Mouse (Mus musculus) megakaryocyte-erythroid progenitor cell, adult 5-6 weeks (primary cell): ENCODE measurements around the gene Arhgap6. TPM values are rescaled to one million over a fixed set of nuclear protein-coding genes. Genes with fewer than 3 reads are reported as not detected.

Experiments used
- ATAC-seq: replicated peaks from 2 replicates; pipeline ENCODE4 v1.8.0; 2016; ENCODE audit warnings: mild to moderate bottlenecking, inconsistent platforms; ENCODE audit not compliant: severe bottlenecking, poor library complexity, low FRiP score, low TSS enrichment
- total RNA-seq, 2 experiments: library from RNA; stranded (forward) in 1 of 2; stranded (reverse) in 1 of 2; fragments of 200-1000, 215-1000 nt in 1 of 2; fragments of >200 nt in 1 of 2; fragmentation: Nextera tagmentation in 1 of 2; gene quantifications; 2 replicates each; pipeline ENCODE4 v1.2.3; 2014 to 2017

Gene Arhgap6
- total RNA-seq, 2 experiments from 2014 or later: 7.5 to 8.3 TPM

DNA sequence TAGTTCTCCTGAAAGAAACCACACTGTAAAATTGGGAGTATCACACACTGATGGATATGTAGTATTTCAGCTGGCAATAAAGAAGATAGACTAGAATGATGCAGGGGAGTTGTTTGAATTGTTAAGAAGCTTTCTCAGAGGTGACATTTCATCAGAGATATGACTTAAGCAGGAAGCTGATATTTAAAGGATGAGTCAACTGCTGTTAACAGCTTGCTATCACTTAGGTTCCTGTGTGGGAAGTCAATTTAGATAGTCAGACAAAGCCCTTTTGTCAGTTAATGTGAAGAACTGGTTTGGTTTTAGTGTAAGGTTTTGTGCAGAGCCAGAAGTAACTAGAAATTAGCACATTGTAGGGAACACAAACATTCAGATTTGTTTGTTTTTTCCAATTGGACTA is 300.7 kb downstream of the Arhgap6 start:
- ATAC-seq: peak; percentile 86

DNA sequence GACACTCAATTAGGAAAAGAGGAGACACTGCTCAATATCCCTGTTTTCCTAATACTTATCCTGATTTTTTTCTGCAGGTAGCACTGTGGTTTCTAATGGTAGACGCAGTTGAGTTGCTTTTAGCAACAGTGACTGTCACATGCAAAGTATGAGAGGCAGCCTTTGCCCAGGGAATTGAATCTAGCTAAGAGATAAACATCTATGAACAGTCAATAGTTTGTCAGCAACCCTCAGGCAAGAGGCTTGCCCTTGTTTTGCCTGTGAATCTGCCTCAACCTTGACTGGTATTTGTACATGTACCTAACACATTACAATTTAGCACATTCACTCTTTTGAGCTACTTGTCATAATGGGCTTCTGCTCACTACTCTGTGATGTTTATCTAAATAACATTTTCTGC is 307.8 kb downstream of the Arhgap6 start:
- no peak for ATAC-seq

DNA sequence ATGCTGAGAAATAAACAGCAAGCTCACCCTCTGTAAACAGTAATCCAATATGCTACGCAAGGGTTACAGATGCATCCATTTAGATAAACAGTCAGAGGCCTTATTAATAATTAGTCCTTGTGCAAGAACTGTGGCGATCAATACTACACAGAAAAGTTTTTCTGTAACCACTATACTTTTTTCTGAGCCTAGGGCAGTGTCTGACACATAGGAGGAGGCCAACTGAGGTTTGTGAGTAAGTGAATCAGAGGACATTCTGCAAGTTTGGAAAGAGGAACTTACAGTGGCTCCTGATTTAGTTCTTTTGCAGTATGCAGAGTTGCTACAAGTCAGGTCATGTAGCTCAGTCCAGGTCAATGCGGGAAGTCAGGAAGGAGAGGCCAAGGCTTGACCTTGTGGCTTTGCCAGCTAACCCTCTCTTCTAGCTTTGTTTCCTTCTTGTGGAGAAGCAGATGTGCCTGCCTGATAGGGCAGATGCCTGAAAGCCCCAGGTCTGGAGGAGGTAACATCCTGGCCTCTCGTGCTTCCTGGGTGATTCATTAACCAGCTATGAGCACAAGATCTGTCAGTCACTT is 311.2 kb downstream of the Arhgap6 start:
- ATAC-seq: peak; percentile 87

DNA sequence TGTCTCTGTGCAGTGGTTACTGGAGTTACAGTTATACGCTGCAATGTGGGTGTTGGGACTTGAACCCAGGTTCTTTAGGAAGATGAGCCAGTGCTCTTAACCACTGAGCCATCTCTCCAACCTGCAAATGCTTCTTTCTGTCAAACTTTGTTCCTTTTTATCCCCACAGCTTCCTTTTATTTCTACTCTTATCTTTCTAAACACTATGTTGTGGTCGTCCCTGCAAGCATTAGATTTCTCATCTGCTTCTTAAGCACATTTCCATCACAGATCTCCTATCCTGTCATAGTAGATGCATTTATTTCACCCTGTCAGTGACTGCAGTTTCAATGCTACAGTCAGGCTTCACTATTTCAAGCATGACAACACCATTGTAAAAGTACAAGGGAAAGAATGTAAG is 312.5 kb downstream of the Arhgap6 start:
- ATAC-seq: peak; percentile 82

DNA sequence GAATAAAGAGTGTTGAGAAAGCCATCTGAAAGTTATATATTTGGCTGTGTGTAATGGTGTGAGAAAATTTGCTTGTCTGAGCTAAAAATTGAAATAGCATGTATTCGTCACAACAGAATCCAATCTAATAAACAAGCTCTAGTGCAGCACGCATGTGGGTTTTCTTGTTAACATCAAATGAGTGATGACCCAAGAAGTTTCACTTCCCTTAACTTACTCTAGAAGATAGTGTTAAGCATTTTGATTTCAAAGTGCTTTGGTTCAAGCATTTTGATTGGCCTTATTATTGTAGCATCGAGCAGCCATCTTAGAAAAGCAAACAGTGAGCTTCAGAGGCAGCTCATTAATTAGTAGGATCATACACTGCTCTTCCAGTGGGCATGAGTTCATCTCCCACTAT is 315.1 kb downstream of the Arhgap6 start:
- no peak for ATAC-seq

DNA sequence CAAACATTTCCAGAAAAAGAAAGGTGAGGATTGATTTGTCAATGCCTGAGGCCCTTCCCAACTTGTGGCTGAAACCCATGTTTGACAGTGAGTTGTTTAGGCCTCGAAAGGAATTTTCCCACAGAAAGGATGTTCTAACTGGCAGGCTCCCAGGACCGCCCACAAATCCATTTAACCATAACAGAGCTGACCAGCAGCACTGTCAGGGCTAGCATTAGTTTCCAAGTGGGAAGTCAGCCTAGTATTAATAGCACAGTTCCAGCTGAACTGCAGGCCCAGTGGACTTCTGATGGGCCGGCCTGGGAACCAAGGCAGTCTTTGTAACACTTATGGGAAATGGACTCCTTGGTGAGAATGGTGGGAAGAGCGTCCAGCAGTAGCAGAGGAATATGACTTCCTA is 317.8 kb downstream of the Arhgap6 start:
- ATAC-seq: no peak

DNA sequence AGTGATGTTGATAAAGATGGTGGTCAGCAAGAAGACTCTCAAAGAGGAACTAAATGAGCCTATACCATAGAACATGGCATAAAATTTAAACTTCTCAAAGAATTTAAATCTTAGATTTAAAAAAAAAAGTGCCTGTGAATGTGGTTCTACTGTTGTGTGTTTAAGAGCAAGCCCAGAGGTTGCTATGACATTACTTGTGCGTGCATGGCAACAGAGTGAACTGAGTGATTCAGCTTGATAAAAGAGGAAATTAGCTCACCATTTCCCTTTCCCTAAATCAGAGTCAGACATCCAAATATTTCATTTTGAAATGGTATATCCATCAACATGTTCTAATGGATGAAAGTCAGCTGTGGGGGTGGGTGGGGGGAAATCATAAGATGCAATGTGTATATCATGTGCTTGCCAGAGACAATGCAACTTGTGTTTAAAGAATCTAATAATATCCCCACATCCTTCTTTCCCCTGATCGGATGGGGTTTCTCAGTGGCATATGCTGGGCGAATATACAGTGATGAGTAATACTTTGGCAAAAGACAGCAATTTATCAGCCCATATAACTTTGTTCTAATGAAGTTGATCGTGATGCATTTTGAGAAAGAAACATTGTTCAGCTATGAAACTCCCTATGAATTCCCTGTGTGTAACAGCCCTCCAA is 328.3 kb downstream of the Arhgap6 start:
- 0 out of 2 replicates have a peak, but pooled peaks have one; percentile 37 for ATAC-seq

DNA sequence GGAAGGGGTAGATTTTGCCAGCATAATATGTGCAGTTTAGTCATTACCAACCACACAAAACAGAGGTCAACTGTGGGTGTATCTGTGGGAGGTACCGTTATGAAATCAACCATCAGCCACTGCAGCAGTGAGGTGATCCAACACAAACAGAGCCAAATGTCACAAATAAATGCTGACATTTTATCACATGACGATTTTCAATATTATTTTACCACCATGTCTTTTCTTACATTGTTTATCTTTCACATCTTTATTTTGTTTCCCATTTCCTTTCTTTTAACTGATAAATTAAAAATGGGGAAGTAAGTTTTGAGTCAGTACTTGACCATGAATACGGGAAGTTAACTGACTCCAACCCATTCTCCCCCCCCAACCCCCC is 328.9 kb downstream of the Arhgap6 start:
- 0 out of 2 replicates have a peak, but pooled peaks have one; percentile 50 for ATAC-seq

DNA sequence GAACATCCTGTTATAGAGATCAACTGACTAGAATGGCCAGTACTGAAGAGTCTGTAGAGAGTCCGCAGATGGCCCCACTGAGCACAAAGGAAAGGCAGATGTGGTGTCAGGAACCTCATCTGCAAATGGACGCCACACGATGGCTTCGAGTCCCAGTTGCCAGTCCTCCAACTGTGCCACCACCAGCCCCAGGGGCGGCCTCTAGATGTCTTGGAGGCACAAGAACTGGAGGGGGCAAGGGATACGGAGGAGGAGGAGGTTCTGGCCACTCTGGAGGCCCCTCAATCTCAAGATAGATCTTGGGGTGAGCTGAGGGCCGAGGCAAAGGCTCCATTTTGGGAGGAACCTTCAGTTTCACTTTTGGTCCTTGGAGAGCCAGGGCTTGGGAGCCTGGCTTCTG is 344.9 kb downstream of the Arhgap6 start:
- no peak for ATAC-seq

DNA sequence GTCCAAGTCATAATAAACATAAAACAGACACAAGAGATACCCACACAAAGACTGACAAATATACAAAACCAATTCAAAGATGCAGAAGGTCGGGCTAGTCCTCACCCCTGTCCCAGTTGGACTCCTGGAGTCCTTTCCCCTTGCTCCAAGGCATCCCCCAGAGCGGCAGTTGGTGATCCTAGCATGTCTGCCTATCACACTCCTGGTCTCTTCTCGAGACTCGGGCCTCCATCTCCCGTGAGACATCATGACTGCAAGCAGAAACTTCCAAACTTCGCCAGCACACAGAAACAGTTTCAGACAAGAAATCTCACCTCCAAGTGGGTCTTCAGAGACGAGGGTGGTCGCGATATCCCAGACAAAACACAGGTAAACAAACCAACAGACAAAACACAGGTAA is 345.6 kb downstream of the Arhgap6 start:
- ATAC-seq: no peak

DNA sequence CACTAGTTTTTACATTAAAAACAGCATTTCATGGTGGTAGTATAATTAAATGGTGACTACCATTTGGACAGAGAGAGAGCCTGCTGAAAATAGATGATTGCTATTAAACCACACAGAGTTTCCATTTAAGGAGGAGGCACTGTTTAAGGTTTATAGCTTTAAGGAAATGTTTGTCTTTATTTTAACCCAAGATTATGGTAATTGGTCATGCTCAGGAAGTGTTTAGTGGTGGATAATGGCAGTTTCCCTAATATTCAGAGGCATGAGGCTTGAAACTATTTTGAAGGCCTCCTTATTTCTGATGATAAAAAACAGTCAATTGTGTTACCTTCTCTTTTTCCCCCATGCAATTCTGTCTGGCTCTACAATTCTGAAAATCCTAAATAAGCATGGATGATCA is 358.9 kb downstream of the Arhgap6 start:
- ATAC-seq: no peak

DNA sequence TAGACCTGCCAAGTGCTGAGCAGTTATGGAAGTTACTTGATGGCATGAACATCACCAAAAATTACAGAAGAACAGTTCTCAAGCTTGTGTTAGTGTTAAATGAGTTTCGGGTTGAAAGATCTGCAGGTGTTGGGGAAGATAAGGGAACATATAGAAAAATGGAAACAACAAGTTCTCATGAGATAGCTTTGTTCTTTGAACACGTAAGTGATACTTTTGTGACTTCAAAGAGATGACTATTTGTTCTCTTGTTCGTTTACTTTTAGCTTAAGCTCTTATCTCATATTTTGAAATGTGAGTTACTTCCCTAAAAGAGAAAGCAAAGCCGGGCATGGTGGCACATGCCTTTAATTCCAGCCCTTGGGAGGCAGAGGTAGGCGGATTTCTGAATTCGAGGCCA is 363.5 kb downstream of the Arhgap6 start:
- ATAC-seq: peak; percentile 95

DNA sequence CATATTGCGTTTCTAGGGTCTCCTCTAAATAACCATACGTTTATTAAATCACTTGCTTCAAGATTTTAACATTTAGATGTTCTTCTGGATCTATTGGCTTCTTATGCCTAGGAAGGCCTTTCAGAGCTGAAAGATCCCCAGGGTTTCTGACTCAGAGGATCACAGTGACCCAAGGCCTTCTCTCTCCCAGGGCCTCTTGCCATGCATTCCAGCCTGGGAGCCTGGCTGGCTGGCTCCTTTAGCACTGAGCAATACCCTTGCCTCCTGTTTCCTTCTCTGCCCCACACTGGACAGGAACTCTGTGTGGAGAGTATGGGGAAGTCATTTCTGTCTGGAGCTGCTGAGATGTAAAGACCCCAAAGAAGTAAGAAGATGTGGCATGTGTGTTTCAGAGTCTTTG is 376.1 kb downstream of the Arhgap6 start:
- ATAC-seq: no peak

DNA sequence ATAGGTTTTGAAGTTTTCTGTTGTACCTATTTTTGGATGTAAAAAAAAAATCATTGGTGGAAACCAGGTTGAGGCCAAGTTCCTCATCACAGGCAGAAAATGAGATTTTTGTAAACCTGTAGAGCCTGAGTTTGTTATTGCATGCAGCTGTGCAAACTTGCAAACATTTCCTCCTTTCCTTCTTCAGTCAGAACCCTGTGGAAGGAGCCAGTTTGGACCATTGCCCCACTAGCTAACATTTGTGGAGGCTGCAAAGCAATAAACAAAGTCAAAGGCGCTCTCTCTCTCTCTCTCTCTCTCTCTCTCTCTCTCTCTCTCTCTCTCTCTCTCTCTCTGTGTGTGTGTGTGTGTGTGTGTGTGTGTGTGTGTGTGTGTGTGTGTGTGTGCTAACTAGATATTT is 378.9 kb downstream of the Arhgap6 start:
- no peak for ATAC-seq

DNA sequence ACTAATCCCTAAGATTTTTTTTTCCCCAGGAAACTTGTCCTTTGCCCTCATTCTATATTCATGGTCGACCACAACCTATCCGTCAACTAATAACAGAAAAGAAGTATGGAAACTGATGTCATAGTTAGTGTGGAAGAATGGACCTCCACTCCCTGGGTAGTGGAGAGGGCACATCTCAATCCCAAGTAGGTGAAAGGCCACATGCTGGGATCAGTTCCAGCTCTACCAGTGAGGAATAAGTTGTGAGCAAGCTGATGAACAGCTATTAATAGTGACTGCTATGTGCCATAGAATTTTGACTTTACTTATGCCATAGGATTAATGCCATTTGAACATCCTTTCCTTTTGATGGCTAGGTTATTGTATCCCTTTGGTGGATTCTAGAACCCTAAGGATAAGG is 383.7 kb downstream of the Arhgap6 start:
- no peak for ATAC-seq

DNA sequence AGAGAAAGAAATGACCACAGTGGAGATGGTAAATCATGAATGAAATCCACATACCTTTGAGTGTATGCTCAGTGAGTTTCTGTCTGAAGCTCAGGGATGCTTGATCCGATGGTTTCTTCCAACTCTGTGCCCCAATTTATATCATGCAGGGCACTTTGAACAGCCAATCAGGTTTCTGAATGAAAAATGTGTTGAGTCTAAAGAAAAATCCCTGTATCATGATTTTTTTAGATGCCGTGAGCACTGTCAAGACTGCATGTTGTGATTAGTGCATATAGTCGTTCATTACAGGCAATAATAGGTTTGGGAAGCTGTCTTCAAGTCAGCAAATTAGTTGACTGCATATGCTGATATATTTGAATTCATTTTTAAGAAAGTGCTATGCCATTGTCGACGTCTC is 392.2 kb downstream of the Arhgap6 start, which contains the start of gene Amelx:
Amelx (minus strand) TSS at position 101 of the 400 bp plus-strand sequence.
- no peak for ATAC-seq

DNA sequence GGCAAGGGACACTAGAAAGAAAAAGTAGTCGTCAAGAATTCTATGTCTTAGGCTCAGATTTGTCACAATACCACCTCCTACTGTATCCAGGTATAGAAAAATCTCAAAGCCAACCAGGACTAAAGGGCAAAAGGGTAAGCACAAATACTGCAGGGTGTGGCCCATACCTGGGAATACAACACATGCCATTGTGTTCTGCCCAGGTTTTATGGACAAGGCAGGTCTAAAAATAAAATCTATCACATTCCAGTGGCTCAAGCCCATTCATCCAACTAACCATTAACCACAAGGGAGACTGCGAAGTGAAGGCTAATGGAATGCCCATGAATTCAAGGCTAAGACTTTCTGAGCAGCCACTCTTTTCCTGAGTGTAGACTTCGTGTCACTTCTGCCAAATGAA is 415.1 kb downstream of the Arhgap6 start:
- no peak for ATAC-seq

DNA sequence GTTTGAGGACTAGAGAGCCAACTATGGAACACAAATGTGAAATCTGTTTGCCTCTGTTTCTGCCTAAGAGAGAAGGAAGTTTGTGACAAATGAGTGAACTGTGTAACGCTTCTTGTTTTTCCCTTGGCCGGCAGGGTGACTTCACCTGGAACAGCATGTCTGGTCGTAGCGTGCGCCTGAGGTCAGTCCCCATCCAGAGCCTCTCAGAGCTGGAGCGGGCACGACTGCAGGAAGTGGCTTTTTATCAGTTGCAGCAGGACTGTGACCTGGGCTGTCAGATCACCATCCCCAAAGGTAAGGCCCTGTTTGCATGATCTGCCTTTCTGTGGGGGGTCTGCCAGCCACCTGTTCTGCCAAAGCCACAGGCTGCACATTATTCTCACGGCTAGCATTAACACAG is 425.2 kb downstream of the Arhgap6 start:
- ATAC-seq: peak; percentile 78

DNA sequence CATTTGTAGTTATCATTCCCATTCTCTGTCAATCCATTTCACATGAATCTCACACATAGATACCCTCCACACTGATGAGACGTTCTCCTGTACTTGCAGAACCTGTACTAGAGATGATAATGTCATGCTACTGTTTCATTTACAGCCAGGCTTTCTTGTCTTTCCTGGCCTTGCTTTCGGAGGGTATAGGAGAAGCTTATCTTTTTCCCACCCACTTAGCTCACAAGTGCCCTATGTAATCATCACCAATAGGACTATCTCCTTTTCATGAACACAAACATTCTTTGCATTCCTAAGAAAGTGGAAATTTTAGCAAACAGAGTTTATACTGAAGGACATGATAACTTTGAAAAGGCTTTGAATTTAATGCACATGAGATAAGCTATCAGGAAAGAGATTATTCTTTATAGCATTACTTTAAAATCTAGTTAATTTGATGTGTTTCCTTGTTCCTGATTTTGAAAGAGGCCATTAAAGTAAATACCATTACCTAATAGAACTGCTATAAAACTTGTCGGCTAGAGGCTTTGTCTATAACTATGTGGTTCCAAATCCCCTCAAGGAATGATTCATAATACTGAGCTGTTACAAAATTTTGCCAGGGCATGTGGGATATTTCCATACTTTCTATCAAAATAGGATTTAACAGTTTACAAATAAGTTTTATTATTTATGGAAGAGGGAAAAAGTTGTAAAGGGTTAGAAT is 427.6 kb downstream of the Arhgap6 start:
- no peak for ATAC-seq

DNA sequence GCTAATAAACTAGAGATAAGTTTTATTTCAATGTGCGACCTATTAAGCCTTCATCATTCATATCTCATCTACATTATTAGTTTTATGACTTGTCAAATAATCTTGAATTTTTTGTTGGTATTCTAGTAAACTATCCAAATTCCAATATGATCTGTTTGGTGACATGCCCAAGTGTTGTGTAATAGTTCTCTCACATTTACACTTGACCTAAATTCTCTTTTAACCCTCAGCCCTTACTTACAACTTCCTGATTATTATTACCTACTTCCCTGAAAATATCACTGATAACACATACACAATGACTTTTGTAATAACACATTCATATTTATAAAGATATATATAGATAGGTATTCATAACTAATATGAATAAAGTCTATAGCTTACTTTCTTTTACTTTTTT is 461.0 kb downstream of the Arhgap6 start:
- ATAC-seq: no peak

DNA sequence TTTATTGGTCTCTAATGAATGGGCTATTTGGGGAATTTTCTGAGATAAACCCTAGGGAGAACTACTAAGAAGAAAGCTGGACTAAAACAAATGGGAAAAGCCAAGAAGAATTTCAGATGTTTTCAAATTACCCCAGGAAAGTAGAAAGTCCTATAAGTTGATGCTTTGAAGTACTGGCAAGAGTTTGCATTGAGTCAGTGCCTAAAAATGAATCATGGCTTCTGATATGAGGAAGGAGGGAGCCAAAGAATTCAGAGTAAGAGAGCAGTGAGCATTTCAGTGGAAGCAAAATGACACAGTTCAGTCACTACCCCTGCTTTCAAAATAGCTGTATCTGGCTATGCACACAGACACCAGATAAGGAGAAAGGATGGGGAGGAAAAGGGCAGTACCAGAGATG is 461.8 kb downstream of the Arhgap6 start:
- ATAC-seq: no peak
